Mouse (Mus musculus) left cerebral cortex, postnatal 25 days (tissue): ENCODE measurements around the gene Pnpt1. TPM values are rescaled to one million over a fixed set of nuclear protein-coding genes. Genes with fewer than 3 reads are reported as not detected.

ENCODE experiments used
- total RNA-seq, 2 experiments: library from RNA; stranded (reverse); gene quantifications; 2 replicates each; pipeline ENCODE4 v1.2.3; 2021

Gene Pnpt1
- total RNA-seq, 2 experiments from 2014 or later, result 19.5 to 21.4 TPM

Other genes starting within 250 kb of the Pnpt1 start
- 10 to 100 TPM; 57.7 to 60.1 TPM for gene Ppp4r3b, start 42.1 kb downstream of the Pnpt1 start, total RNA-seq
- gene Cfap36, start 116.7 kb downstream of the Pnpt1 start, total RNA-seq, result 100 to 1,000 TPM; 124 to 128 TPM
- gene Ccdc88a, start 242.9 kb downstream of the Pnpt1 start, total RNA-seq, result 10 to 100 TPM; 64.5 to 67.8 TPM